Mouse (Mus musculus) heart, adult 18-20 months (tissue): ENCODE data around the gene Scgb1b29. TPM values are rescaled to one million over a fixed set of nuclear protein-coding genes. Genes with fewer than 3 reads are reported as not detected.
"Not testable (repeated sequence)": the region's sequence is repeated elsewhere in the genome, so short reads cannot be mapped to it uniquely, and the experiment has no call there.

Experiments used
- DNase-seq, 2 experiments: peaks; one replicate each; pipeline ENCODE4 v3.0.0; 2021 to 2022; ENCODE audit warnings: mixed read lengths in 1 of 2
- long read RNA-seq, 2 experiments: library from polyadenylated mRNA; stranded (forward); transcript quantifications; one replicate each; pipeline ENCODE4 v2.0.0; 2021
- total RNA-seq, 2 experiments: library from RNA; stranded (reverse); gene quantifications; 2 replicates each; pipeline ENCODE4 v1.2.3; 2021

Scgb1b29 gene
- not detected for total RNA-seq
- long read RNA-seq, experiment 1 = 0 reads
- long read RNA-seq, experiment 2 = 0 reads

DNA sequence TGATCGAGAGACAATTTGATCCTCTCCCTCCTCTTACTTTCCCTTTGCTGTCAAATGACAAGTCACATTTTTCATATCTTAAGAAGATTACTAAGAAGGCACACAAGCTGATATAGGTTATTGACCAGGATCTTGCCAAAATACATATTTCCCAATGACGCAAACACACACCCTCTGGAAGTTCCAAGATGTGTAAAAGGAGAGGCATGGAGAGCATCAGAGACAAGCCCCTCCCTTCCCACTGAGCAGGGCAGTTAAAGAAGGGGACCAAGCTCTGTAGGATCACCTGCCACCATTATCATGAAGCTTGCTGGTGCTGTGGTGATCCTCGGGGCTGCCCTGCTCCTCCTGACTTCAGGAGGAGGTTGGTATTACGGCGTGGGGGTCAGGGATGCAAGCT is at the start of gene Scgb1b29:
TSS of gene Scgb1b29 (plus strand) at position 301 of the 400 bp plus-strand sequence.
- not testable (repeated sequence) for DNase-seq

DNA sequence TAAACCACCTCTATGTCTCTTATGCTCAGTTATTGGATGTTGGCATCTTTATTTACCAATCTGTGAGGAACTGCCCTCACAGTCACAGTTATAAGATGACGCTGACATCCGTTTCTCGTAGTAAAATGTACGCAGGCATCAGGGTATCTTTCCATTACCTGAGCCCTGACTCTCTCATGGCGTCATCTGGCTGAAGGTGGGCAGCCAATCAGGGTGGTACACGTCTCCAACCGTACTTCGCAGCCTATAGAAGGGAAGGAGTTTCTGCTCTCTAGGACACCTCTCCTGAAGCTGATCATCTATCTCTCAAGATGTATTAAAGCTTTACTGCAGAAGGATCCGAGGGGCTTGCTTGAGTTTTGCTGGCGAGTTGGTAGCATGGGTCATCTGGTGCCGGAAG is 12.7 kb upstream of the Scgb1b29 start:
- not testable (repeated sequence) for DNase-seq

Other genes starting within 250 kb of the Scgb1b29 start
- gene Scgb2b11, start 230.4 kb upstream of the Scgb1b29 start, total RNA-seq = not detected
- not detected for gene Scgb1b11, start 218.7 kb upstream of the Scgb1b29 start, total RNA-seq
- gene Scgb2b12, start 114.3 kb upstream of the Scgb1b29 start, total RNA-seq = not detected
- not detected for gene Scgb1b12, start 107.4 kb upstream of the Scgb1b29 start, total RNA-seq